Mouse (Mus musculus) forebrain, postnatal 0 days (tissue): ENCODE results near the gene Gpr139. TPM values are rescaled to one million over a fixed set of nuclear protein-coding genes. Genes with fewer than 3 reads are reported as not detected.

Experiments
- ATAC-seq: fragments of 200-750 bp; cut with Nextera tagmentation; 2 replicates; pipeline ENCODE4 v1.8.0; 2017; ENCODE audit warnings: mild to moderate bottlenecking, moderate library complexity
- DNase-seq: peaks from one replicate; pipeline ENCODE4 v3.0.0-alpha.2; 2015
- H3K27ac ChIP-seq: fragments of 300-500 bp; sonication (generic); 2 replicates; pipeline ENCODE4 v1.5.1; 2014; ENCODE audit warnings: low read depth, mild to moderate bottlenecking, antibody characterized with exemption, low read length, moderate library complexity, mixed read lengths
- H3K27me3 ChIP-seq: fragments of 300-500 bp; sonication (generic); 2 replicates; pipeline ENCODE4 v1.6.1; 2014; ENCODE audit warnings: mild to moderate bottlenecking, low read length, mixed read lengths; ENCODE audit not compliant: insufficient read depth
- H3K36me3 ChIP-seq: fragments of 300-500 bp; sonication (generic); 2 replicates; pipeline ENCODE4 v1.6.1; 2014; ENCODE audit warnings: mild to moderate bottlenecking, moderate library complexity; ENCODE audit not compliant: insufficient read depth
- H3K4me1 ChIP-seq: fragments of 300-500 bp; sonication (generic); 2 replicates; pipeline ENCODE4 v1.6.1; 2014; ENCODE audit warnings: antibody characterized with exemption; ENCODE audit not compliant: insufficient read depth
- H3K4me2 ChIP-seq: fragments of 300-500 bp; sonication (generic); 2 replicates; pipeline ENCODE4 v1.6.1; 2014; ENCODE audit warnings: low read depth, mild to moderate bottlenecking, moderate library complexity
- H3K4me3 ChIP-seq: fragments of 300-500 bp; sonication (generic); 2 replicates; pipeline ENCODE4 v1.5.1; 2014; ENCODE audit warnings: low read depth, low read length, mixed read lengths
- H3K9ac ChIP-seq: fragments of 300-500 bp; sonication (generic); 2 replicates; pipeline ENCODE4 v1.6.1; 2014; ENCODE audit warnings: mild to moderate bottlenecking
- H3K9me3 ChIP-seq: fragments of 300-500 bp; sonication (generic); 2 replicates; pipeline ENCODE4 v1.6.1; 2016; ENCODE audit warnings: low read length
- CTCF ChIP-seq: sonication (generic); IDR thresholded peaks from 2 replicates; pipeline ENCODE4 v1.5.1; 2016; ENCODE audit warnings: antibody characterized with exemption, control low read depth, low read depth
- WGBS: fragments of 180-500 bp; shearing (Covaris S2); extraction: QIAGEN DNeasy Blood & Tissue Kit; methylation state at CpG from one replicate; pipeline ENCODE4 v1.1.7; 2014; 5-methylcytosine and 5-hydroxymethylcytosine counted together
- polyA plus RNA-seq: library from polyadenylated mRNA; unstranded; fragments of >200 nt; fragmentation: Nextera tagmentation; extraction: Ambion mirVana; gene quantifications from 2 replicates; pipeline ENCODE4 v1.2.1, GENCODE M21; 2015
- total RNA-seq: library from RNA; depleted of rRNA; stranded (reverse); fragments of >200 nt; gene quantifications from 2 replicates; pipeline ENCODE4 v1.2.3, GENCODE M21; 2014; rRNA removed

The Gpr139 gene
- total and polyA plus RNA-seq, 2 experiments from 2014 or later = 6.5 to 9.4 TPM

DNA sequence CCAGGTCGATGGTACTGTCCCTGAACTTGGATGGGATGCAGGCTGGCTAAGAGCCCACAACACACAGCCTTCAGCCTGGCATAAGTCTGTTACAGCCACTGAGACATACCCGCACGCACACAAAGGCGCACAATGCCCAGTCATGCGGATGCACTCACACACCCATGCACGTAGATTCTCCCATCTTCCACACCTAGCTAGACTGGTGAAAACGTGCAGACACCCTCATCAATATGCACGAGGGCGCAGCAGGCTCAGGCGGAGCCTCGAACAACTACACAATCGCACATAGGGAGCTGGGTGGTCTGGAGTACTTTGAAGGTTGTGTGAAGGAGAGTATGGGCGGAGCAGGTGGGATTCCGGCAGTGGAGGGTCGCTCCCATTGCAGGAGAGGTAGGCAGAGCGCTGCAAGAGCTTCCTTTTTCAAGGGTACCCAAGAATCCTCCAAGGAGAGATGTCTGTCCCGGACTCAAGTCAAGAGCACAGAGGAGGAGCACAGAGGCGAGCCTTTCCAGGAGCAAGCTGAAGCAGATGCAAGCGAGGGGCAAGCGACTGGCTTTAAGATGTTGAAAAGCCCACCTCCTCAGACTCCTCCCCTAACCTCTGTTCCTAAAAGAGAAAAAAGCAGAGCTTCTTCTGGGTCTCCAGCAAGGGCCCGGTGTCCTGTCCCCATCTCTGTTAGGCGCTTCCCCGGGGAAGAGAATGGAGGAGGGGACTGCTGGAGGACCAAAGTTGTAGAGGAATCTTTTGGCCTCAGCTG, 958 bp upstream of the Gpr139 start:
- 3% methylated on average over 23 of the region's 23 CpGs for WGBS
- Histone ChIP-seq H3K27ac (peak overlapping the region; percentile 82), H3K9me3 (no peaks in the 10 kb centered on the region), H3K36me3 (no peaks in the 10 kb centered on the region), H3K4me2 (peak overlapping the region; percentile 74), H3K27me3 (no peaks in the 10 kb centered on the region; the same call in 1 of the 2 replicates), H3K9ac (peak overlapping the region; percentile 68), H3K4me3 (peak overlapping the region; percentile 66), H3K4me1 (0 out of 2 replicates have a peak, but pooled peaks cover 7% of the 10 kb centered on the region)
- no peak for TF ChIP-seq CTCF
- DNase-seq = peak; percentile 80
- ATAC-seq = peak; percentile 56

DNA sequence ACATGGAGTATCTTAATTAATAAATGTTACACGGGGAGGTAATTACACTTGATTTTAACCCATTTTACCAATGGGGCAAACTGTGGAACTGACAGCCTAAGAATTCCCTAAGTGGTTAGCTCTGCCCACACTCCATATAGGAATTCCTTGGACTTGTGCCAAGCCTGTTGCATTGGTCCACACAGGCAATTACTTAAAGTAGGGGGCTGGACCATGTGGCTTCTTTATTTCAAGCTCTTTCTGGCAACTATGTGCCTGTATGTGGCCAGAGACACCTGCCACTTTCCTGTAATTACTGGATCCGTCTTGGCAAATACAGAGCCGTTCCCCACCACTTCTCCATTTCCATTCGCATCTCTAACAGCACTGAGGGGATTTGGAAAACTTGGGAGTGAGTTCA, 3.4 kb downstream of the Gpr139 start:
- Histone ChIP-seq H3K36me3 (no peaks in the 10 kb centered on the region), H3K27ac (no peak overlapping the region), H3K9me3 (no peaks in the 10 kb centered on the region), H3K4me3 (no peak overlapping the region), H3K4me2 (no peak overlapping the region), H3K27me3 (no peaks in the 10 kb centered on the region; the same call in 1 of the 2 replicates), H3K9ac (no peak overlapping the region), H3K4me1 (0 out of 2 replicates have a peak, but pooled peaks cover 7% of the 10 kb centered on the region)
- no peak for ATAC-seq
- WGBS = 12% methylated on average over 4 of the region's 4 CpGs
- TF ChIP-seq CTCF = no peak
- peak; percentile 23 for DNase-seq

DNA sequence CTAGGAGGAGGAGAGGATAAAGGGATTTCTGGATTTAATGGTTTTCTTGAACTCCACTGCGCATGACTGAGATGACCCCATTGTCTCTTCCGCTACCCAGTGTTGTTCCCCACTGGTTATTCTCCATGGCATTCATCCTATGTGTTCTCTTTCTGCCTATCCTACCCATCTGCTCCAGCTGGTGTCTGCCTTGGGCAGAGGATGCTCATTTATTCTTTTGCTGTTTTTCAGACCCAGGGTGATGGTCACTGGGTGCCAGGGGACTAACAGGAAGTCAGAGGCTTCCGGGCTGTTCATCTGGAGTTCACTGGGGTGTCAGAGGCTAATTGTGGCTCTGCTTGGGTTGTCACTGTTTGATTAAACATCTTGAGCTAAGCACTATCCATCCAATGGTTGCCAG, 24.4 kb downstream of the Gpr139 start:
- Histone ChIP-seq H3K4me3 (no peak overlapping the region), H3K36me3 (no peaks in the 10 kb centered on the region), H3K4me1 (no peaks in the 10 kb centered on the region), H3K27me3 (no peaks in the 10 kb centered on the region), H3K27ac (no peak overlapping the region), H3K9me3 (no peaks in the 10 kb centered on the region), H3K9ac (no peak overlapping the region), H3K4me2 (no peak overlapping the region)
- WGBS = 87% methylated on average over 3 of the region's 3 CpGs
- no peak for ATAC-seq
- no peak for TF ChIP-seq CTCF
- no peak for DNase-seq

DNA sequence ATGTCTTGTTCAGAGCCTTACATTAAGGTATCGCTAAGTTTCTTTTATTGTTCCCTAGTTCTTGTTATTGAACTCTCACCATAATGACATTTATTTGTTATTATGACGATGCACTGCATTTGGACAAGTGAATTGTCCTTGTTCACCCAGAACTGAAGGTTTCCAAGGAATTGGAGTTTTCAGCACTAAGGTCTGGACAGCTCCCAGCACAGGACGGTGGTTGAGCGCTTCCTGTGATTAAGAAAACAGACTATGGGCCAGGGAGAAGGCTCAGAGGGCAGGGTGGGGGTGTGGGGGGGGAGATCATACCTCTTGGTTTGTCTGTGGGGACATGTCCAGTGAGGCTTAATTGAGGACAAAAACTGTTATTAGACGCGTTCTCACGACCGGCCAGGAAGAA, 72.6 kb downstream of the Gpr139 start:
- Histone ChIP-seq H3K9me3 (no peaks in the 10 kb centered on the region), H3K27ac (no peak overlapping the region), H3K4me2 (no peak overlapping the region), H3K36me3 (no peaks in the 10 kb centered on the region), H3K9ac (no peak overlapping the region), H3K4me3 (no peak overlapping the region), H3K27me3 (no peaks in the 10 kb centered on the region), H3K4me1 (no peaks in the 10 kb centered on the region)
- no peak for ATAC-seq
- no peak for DNase-seq
- 66% methylated on average over 8 of the region's 8 CpGs for WGBS
- no peak for TF ChIP-seq CTCF

DNA sequence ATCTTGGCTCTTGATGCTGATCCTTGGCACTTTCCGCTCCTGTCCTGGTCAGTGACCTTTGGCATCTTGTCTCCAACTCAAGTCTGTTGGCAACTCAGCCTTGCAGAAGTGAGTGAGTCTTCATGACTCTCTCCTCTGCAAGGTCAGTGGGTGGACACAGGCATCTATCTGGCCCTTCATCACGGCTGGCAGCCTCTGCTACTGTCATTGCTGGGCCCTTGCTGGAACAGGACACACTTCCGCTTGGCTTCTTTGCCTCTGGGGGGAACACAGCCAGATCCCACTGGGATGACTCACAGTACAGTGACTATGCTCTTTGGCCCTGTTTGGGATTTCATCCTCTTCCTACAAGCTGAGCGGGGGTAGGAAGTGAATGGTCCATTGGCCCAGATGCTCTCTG, 78.5 kb downstream of the Gpr139 start:
- 85% methylated on average over 4 of the region's 4 CpGs for WGBS
- H3K4me2 ChIP-seq = no peak overlapping the region
- TF ChIP-seq CTCF = no peak

DNA sequence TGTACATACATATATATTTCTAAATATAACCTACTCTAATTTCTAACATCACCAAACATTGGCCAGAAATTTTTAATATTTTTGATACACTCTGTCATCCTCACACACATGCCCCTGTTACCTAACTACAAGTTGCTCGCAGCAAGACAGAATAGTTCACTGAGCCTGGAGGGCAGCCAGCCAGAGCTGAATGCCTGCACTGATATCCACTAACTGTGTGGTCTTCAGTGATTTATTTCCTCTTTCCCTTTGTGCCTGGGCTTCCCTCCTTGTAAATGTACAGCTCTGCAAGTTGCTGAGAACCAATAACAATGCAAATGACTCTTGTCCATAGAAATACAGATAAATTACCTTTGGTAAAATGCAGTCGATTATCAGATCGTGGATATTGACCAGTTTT, 87.8 kb downstream of the Gpr139 start:
- DNase-seq (no peak), ATAC-seq (no peak)
- Histone ChIP-seq H3K27ac (no peak overlapping the region), H3K36me3 (no peaks in the 10 kb centered on the region), H3K9ac (no peak overlapping the region), H3K4me1 (no peaks in the 10 kb centered on the region), H3K27me3 (no peaks in the 10 kb centered on the region), H3K4me2 (no peak overlapping the region), H3K9me3 (no peaks in the 10 kb centered on the region), H3K4me3 (no peak overlapping the region)
- WGBS = 66% methylated on average over 3 of the region's 3 CpGs
- no peak for TF ChIP-seq CTCF

More for the DNA sequence above, 78.5 kb downstream of the Gpr139 start:
- no peak overlapping the region for H3K27ac ChIP-seq
- no peak overlapping the region for H3K4me3 ChIP-seq
- DNase-seq = no peak
- H3K27me3 ChIP-seq = no peaks in the 10 kb centered on the region
- H3K9ac ChIP-seq = no peak overlapping the region
- no peaks in the 10 kb centered on the region for H3K36me3 ChIP-seq
- no peak for ATAC-seq
- no peaks in the 10 kb centered on the region for H3K9me3 ChIP-seq
- H3K4me1 ChIP-seq = no peaks in the 10 kb centered on the region

Other genes starting within 250 kb of the Gpr139 start
- gene Gprc5b, start 189.4 kb downstream of the Gpr139 start, total RNA-seq = 18.7 and 34.0 TPM in 2 replicates
- 6.7 and 6.9 TPM in 2 replicates for gene Gprc5b, start 189.4 kb downstream of the Gpr139 start, polyA plus RNA-seq